Mouse (Mus musculus) ES-E14 (cell line): Measurements from ENCODE around the gene Poll.

ENCODE experiments used
- CHD2 ChIP-seq: IDR thresholded peaks from 2 replicates; pipeline ENCODE4 v1.6.1; 2014; ENCODE audit warnings: mild to moderate bottlenecking, low read depth, low read length, inconsistent platforms
- MAFK ChIP-seq: IDR thresholded peaks from 2 replicates; pipeline ENCODE4 v1.6.1; 2014; ENCODE audit warnings: mild to moderate bottlenecking, low read depth, low read length, inconsistent platforms; ENCODE audit not compliant: insufficient read depth
- ZC3H11A ChIP-seq: IDR thresholded peaks from 2 replicates; pipeline ENCODE4 v1.6.1; 2012; ENCODE audit warnings: low read depth, mild to moderate bottlenecking, inconsistent platforms, low read length, borderline replicate concordance

DNA sequence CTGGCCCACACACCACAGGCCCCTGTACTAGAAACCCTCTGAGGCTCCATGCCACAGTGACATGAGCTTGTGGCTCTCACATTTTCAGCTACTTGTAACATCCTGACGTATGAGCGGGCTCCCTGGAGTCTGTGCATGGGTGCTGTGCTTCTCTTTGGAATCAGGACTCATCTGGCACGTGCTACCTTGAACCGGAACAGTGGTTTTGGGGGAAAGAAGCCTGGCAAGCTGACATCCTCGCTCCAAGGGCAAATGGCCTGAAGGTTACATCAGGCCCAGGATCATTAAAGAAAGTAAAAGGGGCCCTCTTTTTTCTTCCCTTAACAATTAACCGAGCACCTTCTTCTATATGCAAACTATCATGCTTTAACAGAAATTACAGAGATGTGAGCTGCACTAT, 22.8 kb upstream of the Poll start:
- no peak for TF ChIP-seq CHD2
- TF ChIP-seq MAFK, result no peak
- no peak for TF ChIP-seq ZC3H11A
